Mouse (Mus musculus): ENCODE measurements around the gene Rasl2-9.
A peak's percentile ranks its signal among the peaks of the same experiment; 100 is the strongest.
"Not testable (repeated sequence)": the region's sequence is repeated elsewhere in the genome, so short reads cannot be mapped to it uniquely, and the experiment has no call there.

Rasl2-9 gene

GRCm38 (mm10) chr7:5080010-5080751 lies 45.6 kb downstream of the Rasl2-9 start, which contains the start of gene Epn1:
Epn1 (plus strand) TSS chr7:5080235.
- DNase-seq: peak; percentile 98

DNA sequence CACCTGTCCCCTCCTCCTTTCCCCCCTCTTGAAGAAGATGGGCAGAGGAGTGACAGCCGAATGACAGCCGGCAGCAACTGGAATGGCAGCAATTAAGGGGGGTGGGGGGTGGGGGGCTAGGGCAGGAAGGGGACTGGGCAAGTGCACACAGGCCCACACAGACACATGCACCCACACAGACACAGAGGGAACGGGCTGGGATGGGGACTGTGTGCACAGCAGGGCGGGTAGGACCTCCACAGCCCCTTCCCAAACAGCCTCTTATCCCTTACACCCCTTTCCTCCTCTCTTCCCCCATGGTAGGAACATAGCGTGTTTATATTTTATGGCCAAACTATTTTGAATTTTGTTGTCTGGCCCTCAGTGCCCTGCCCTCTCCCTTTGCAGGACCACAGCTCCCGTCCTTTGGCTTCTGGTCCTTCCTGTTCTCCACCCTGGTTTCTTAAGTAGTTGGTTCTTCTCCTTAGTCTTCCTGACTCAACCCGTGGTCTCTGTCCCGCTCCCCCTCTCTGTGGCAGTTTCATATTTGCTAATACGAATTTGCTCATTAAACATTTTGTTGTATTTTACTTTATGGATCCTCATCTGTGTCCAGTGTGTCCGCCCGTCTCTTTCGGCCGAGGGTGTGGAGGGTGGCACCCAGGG lies 46.3 kb downstream of the Rasl2-9 start:
- DNase-seq: not testable (repeated sequence)

DNA sequence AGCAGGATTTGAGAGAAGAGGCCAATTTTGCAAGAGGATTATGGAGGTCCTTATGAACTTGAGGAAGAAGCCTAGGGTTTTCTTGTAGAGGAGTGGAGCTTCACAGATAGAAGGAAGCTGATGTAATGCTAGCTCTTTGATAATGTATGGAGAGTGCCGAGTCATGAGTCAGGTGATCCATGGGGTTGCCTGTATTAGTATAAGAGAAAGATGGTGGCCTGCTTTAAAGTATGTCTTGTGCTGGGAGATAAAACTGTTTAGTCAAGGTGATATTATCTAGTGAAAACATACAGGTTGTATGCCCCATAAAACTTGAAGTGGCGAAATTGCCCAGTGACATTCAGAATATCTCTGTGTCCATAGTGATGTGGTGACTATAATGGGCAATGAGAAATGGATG lies 48.8 kb downstream of the Rasl2-9 start:
- no peak for DNase-seq

DNA sequence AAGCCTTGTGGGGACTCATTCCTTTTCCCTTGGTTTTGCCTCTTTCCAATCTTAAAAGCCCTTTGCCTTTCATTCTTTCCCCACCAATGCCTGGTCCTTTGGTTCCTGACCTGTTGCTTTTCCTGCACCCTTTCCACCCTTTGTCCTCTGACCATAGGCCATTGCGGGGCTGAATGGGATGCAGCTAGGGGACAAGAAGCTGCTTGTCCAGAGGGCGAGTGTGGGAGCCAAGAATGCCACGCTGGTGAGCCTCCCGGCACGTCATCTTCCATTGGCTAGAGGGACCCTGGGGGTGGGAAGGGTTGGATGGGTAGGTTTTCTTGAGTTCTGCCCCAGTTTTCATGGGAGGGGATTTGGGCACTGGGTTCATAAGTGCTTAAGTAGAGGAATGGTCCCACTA lies 50.8 kb downstream of the Rasl2-9 start:
- no peak for DNase-seq

Data from kidney, postnatal 14 days (tissue).